Mouse (Mus musculus): Measurements from ENCODE around the gene Cck. TPM values are rescaled to one million over a fixed set of nuclear protein-coding genes. Genes with fewer than 3 reads are reported as not detected.

The Cck gene
- polyA plus RNA-seq, 1 experiment from 2014 or later = 3.4 TPM

DNA sequence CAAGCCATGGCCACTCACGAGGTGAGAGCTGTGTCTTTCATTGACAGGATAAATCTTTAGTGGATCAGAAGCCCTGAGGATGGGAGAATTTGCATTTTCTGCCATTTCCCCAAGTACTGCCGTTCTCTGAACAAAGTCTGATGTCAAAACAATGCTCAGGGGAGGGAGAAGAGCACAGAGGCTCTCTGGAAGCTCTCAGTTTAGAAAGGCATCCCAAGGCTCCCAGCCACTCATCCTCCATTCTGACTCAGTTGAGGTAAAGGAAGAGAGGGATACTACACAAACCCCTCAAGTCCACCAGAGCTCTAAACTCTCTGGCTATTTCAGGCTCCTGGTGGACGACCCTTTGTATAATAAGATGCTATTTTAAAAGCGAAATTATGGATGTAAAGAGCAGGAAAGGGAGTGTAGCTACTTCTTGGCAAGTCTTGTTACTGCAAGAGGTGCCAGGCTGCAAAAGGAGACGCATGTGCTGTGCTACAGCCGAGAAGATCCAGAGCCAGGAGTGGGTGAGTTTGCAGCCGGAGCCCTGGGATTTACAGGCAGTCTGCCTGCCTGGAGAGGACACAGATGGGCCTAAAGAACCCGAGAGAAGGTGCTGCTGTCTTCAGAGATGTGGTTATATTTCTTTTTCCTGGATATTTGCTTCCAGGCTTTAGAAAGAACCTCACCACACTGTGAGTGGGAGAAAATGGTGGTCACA, 11.1 kb upstream of the Cck start:
- no peak for ATAC-seq (replicated peaks; ENCODE audit: insufficient number of reproducible peaks, low FRiP score, low TSS enrichment)
- 64% methylated on average over 8 of the region's 8 CpGs for WGBS (ENCODE audit: insufficient replicate concordance)
- H3K9ac ChIP-seq (ENCODE audit: low read depth, low read length) = no peak overlapping the region
- no peaks in the 10 kb centered on the region for H3K9me3 ChIP-seq (replicated peaks; ENCODE audit: control insufficient read depth, low read length)
- no peak overlapping the region for H3K4me3 ChIP-seq (ENCODE audit: low read depth, low read length)
- no peaks in the 10 kb centered on the region for H3K36me3 ChIP-seq (ENCODE audit: control insufficient read depth, insufficient read depth, low read length)
- no peak overlapping the region for H3K4me2 ChIP-seq
- no peaks in the 10 kb centered on the region for H3K4me1 ChIP-seq (ENCODE audit: control insufficient read depth, insufficient read depth, low read length)
- peaks cover 2% of the 10 kb centered on the region; the same call in 1 of the 2 replicates for H3K27me3 ChIP-seq (ENCODE audit: control insufficient read depth, insufficient read depth, low read length)
- no peak overlapping the region for H3K27ac ChIP-seq (ENCODE audit: low read depth, low read length)

GRCm38 (mm10) chr9:121505346-121505745, 9.9 kb upstream of the Cck start:
- 85% methylated on average over 8 of the region's 8 CpGs for WGBS (ENCODE audit: insufficient replicate concordance)
- no peaks in the 10 kb centered on the region for H3K9me3 ChIP-seq (replicated peaks; ENCODE audit: control insufficient read depth, low read length)

DNA sequence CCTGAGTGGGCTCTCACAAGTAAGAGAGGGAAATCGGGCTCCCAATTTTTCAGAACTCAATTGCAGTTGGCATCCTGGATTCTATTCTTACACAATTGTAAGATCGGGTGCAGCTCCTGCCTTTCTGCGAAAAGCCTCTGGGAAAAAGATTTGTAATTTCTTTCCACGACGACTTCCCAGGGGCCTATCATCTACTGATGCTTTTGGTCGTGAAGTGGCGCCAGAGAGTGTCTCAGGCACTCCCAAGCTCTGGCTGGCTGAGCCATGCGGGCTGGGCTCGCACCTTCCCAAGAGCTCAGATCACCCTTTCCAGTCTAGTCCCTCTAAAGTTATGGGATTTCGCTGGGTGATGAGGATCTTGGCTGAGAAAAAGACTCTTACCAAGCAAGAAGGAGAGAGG, 608 bp upstream of the Cck start:
- H3K4me3 ChIP-seq (ENCODE audit: low read depth, low read length) = no peak overlapping the region
- no peaks in the 10 kb centered on the region for H3K9me3 ChIP-seq (replicated peaks; ENCODE audit: control insufficient read depth, low read length)
- WGBS (ENCODE audit: insufficient replicate concordance) = 28% methylated on average over 10 of the region's 10 CpGs
- peaks cover 11% of the 10 kb centered on the region for H3K4me1 ChIP-seq (ENCODE audit: control insufficient read depth, insufficient read depth, low read length)
- H3K27me3 ChIP-seq (ENCODE audit: control insufficient read depth, insufficient read depth, low read length) = peaks cover 55% of the 10 kb centered on the region
- H3K27ac ChIP-seq (ENCODE audit: low read depth, low read length) = no peak overlapping the region
- no peak for ATAC-seq (replicated peaks; ENCODE audit: insufficient number of reproducible peaks, low FRiP score, low TSS enrichment)
- H3K36me3 ChIP-seq (ENCODE audit: control insufficient read depth, insufficient read depth, low read length) = no peaks in the 10 kb centered on the region
- H3K9ac ChIP-seq (ENCODE audit: low read depth, low read length) = no peak overlapping the region
- H3K4me2 ChIP-seq = no peak overlapping the region; the same call in 1 of the 2 replicates

More at GRCm38 (mm10) chr9:121505346-121505745, 9.9 kb upstream of the Cck start:
- no peaks in the 10 kb centered on the region for H3K36me3 ChIP-seq (ENCODE audit: control insufficient read depth, insufficient read depth, low read length)
- no peaks in the 10 kb centered on the region for H3K4me1 ChIP-seq (ENCODE audit: control insufficient read depth, insufficient read depth, low read length)
- no peak overlapping the region for H3K4me3 ChIP-seq (ENCODE audit: low read depth, low read length)
- no peak overlapping the region for H3K4me2 ChIP-seq
- peaks cover 2% of the 10 kb centered on the region; the same call in 1 of the 2 replicates for H3K27me3 ChIP-seq (ENCODE audit: control insufficient read depth, insufficient read depth, low read length)
- ATAC-seq (replicated peaks; ENCODE audit: insufficient number of reproducible peaks, low FRiP score, low TSS enrichment) = no peak
- no peak overlapping the region for H3K9ac ChIP-seq (ENCODE audit: low read depth, low read length)
- H3K27ac ChIP-seq (ENCODE audit: low read depth, low read length) = no peak overlapping the region

DNA sequence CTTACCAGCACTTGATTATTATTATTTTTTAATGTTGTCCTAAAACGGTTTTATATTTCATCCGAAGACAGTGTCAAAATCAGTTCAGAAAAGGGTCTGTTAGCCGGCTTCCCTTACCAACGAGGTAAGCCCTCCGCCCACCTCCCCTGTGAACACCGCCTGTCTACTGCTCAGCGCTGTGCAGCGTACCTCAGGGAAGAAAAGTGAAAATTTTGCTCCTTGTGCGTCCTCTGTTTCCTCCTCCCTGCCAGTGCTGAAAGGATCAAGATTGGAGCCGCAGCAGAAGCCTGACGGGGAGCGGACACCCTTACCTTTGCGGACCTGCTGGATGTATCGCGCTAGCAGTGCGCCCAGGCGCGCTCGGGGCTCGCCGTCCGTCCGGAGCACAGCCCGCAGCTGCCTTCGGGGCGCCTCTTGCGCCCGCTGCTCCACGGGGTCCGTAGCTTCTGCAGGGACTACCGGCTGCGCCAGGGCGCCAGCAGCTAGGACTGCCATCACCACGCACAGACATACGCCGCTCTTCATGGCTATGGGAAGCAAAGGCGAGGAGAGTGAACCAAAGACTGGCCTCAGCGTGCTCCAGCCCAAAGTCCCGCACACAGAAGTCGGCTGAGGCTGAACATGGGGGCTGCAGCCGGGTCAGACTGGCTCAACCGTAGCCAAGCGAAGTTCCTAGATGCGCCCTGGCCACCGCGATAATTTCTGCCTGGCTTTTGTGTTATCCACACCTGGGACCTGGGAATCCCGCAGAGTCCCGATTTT, 1.3 kb downstream of the Cck start:
- H3K9me3 ChIP-seq (replicated peaks; ENCODE audit: control insufficient read depth, low read length) = no peaks in the 10 kb centered on the region
- H3K4me3 ChIP-seq (ENCODE audit: low read depth, low read length) = peak overlapping the region; percentile 42
- whole genome bisulfite sequencing (ENCODE audit: insufficient replicate concordance) = 4% methylated on average over 48 of the region's 48 CpGs
- H3K27me3 ChIP-seq (ENCODE audit: control insufficient read depth, insufficient read depth, low read length) = peaks cover 55% of the 10 kb centered on the region
- no peaks in the 10 kb centered on the region for H3K36me3 ChIP-seq (ENCODE audit: control insufficient read depth, insufficient read depth, low read length)
- ATAC-seq (replicated peaks; ENCODE audit: insufficient number of reproducible peaks, low FRiP score, low TSS enrichment) = no peak
- H3K4me1 ChIP-seq (ENCODE audit: control insufficient read depth, insufficient read depth, low read length) = peaks cover 11% of the 10 kb centered on the region
- no peak overlapping the region for H3K27ac ChIP-seq (ENCODE audit: low read depth, low read length)
- peak overlapping the region; percentile 34; the same call in 1 of the 2 replicates for H3K9ac ChIP-seq (ENCODE audit: low read depth, low read length)
- H3K4me2 ChIP-seq = peak overlapping the region; percentile 74

- 72% methylated on average over 11 of the region's 11 CpGs for WGBS (ENCODE audit: insufficient replicate concordance)
- no peaks in the 10 kb centered on the region for H3K9me3 ChIP-seq (replicated peaks; ENCODE audit: control insufficient read depth, low read length)
- peaks cover 46% of the 10 kb centered on the region for H3K27me3 ChIP-seq (ENCODE audit: control insufficient read depth, insufficient read depth, low read length)
- H3K4me2 ChIP-seq = no peak overlapping the region
- no peak overlapping the region for H3K27ac ChIP-seq (ENCODE audit: low read depth, low read length)
- H3K9ac ChIP-seq (ENCODE audit: low read depth, low read length) = no peak overlapping the region
- no peak overlapping the region for H3K4me3 ChIP-seq (ENCODE audit: low read depth, low read length)
- H3K36me3 ChIP-seq (ENCODE audit: control insufficient read depth, insufficient read depth, low read length) = no peaks in the 10 kb centered on the region
- H3K4me1 ChIP-seq (ENCODE audit: control insufficient read depth, insufficient read depth, low read length) = peaks cover 11% of the 10 kb centered on the region
- ATAC-seq (replicated peaks; ENCODE audit: insufficient number of reproducible peaks, low FRiP score, low TSS enrichment) = no peak
Measured at GRCm38 (mm10) chr9:121491592-121492240, 3.8 kb downstream of the Cck start.

DNA sequence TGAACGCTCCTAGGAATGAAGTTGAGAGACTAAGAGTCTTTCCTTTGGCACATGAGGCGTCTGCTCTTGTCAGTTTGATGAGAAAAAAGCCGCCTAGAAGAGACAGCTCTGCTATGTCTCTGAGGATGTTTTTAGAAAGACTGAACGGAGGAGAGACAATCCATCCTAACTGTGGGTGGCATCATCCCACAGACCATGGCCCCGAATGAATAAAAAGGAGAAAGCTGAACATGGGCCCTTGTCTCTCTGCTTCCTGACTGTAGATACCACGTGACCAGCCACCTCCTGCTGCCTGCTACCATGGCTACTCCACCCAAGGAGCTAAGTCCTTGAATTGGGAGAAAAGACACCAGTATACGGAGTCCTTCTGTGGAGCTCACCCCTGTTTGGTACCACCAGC, 8.3 kb downstream of the Cck start:
- Histone ChIP-seq H3K4me3 (ENCODE audit: low read depth, low read length) (no peak overlapping the region), H3K9me3 (replicated peaks; ENCODE audit: control insufficient read depth, low read length) (no peaks in the 10 kb centered on the region), H3K4me1 (ENCODE audit: control insufficient read depth, insufficient read depth, low read length) (no peaks in the 10 kb centered on the region), H3K27me3 (ENCODE audit: control insufficient read depth, insufficient read depth, low read length) (peaks cover 4% of the 10 kb centered on the region; the same call in 1 of the 2 replicates), H3K9ac (ENCODE audit: low read depth, low read length) (no peak overlapping the region), H3K36me3 (ENCODE audit: control insufficient read depth, insufficient read depth, low read length) (no peaks in the 10 kb centered on the region), H3K27ac (ENCODE audit: low read depth, low read length) (no peak overlapping the region), H3K4me2 (no peak overlapping the region)
- 64% methylated on average over 7 of the region's 7 CpGs for WGBS (ENCODE audit: insufficient replicate concordance)
- no peak for ATAC-seq (replicated peaks; ENCODE audit: insufficient number of reproducible peaks, low FRiP score, low TSS enrichment)

- Histone ChIP-seq H3K4me3 (ENCODE audit: low read depth, low read length) (no peak overlapping the region), H3K4me1 (ENCODE audit: control insufficient read depth, insufficient read depth, low read length) (no peaks in the 10 kb centered on the region), H3K27ac (ENCODE audit: low read depth, low read length) (no peak overlapping the region), H3K4me2 (no peak overlapping the region), H3K9me3 (replicated peaks; ENCODE audit: control insufficient read depth, low read length) (no peaks in the 10 kb centered on the region), H3K9ac (ENCODE audit: low read depth, low read length) (no peak overlapping the region), H3K36me3 (ENCODE audit: control insufficient read depth, insufficient read depth, low read length) (no peaks in the 10 kb centered on the region; the same call in 1 of the 2 replicates), H3K27me3 (ENCODE audit: control insufficient read depth, insufficient read depth, low read length) (no peaks in the 10 kb centered on the region)
- WGBS (ENCODE audit: insufficient replicate concordance) = 27% methylated on average over 5 of the region's 5 CpGs
- no peak for ATAC-seq (replicated peaks; ENCODE audit: insufficient number of reproducible peaks, low FRiP score, low TSS enrichment)
Measured at GRCm38 (mm10) chr9:121479453-121479852, 16.0 kb downstream of the Cck start.

- peak overlapping the region; percentile 13; the same call in 1 of the 2 replicates for H3K9ac ChIP-seq (ENCODE audit: low read depth, low read length)
- no peak for ATAC-seq (replicated peaks; ENCODE audit: insufficient number of reproducible peaks, low FRiP score, low TSS enrichment)
Measured at GRCm38 (mm10) chr9:121477305-121477911, 18.1 kb downstream of the Cck start.

More at GRCm38 (mm10) chr9:121477305-121477911, 18.1 kb downstream of the Cck start:
- 13% methylated on average over 15 of the region's 15 CpGs for WGBS (ENCODE audit: insufficient replicate concordance)
- peak overlapping the region; percentile 51 for H3K4me2 ChIP-seq
- no peaks in the 10 kb centered on the region for H3K9me3 ChIP-seq (replicated peaks; ENCODE audit: control insufficient read depth, low read length)
- 0 out of 2 replicates have a peak overlapping the region, but pooled peaks have one; percentile 8 for H3K4me3 ChIP-seq (ENCODE audit: low read depth, low read length)
- H3K27me3 ChIP-seq (ENCODE audit: control insufficient read depth, insufficient read depth, low read length) = no peaks in the 10 kb centered on the region
- H3K27ac ChIP-seq (ENCODE audit: low read depth, low read length) = no peak overlapping the region
- peaks cover under 1% of the 10 kb centered on the region; the same call in 1 of the 2 replicates for H3K36me3 ChIP-seq (ENCODE audit: control insufficient read depth, insufficient read depth, low read length)
- no peaks in the 10 kb centered on the region for H3K4me1 ChIP-seq (ENCODE audit: control insufficient read depth, insufficient read depth, low read length)
